Mouse (Mus musculus) liver, postnatal 0 days (tissue): ENCODE data around the gene Nrxn1.

Experiments
- CTCF ChIP-seq: sonication (generic); IDR thresholded peaks from 2 replicates; pipeline ENCODE4 v1.5.1; 2016; ENCODE audit warnings: antibody characterized with exemption, low read depth
- EP300 ChIP-seq: IDR thresholded peaks from 2 replicates; pipeline ENCODE4 v1.6.1; 2016; ENCODE audit warnings: antibody characterized with exemption, low read depth, mild to moderate bottlenecking

DNA sequence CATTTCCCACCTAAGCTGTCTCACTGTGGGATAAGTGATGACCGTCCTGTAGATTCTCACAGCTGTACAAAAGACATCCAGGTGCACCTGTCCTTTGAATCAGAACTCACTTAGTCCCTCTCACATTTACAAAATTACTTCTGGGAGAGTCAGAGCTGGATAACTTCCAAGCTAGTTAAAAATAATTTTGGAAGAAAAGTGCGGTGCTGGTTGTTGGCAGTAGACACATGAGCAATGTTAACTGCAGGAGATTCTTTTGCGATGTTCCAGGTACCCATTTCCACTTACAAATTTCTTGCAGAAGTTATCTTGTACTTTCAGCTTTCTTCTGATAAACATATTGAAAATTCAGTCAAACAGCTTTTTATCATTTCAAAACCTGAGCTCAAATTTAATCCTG, 317.5 kb downstream of the Nrxn1 start:
- no peak for TF ChIP-seq CTCF
- no peak for TF ChIP-seq EP300
